Mouse (Mus musculus) midbrain, embryonic 11.5 days (tissue): ENCODE measurements at regions not wholly inside any gene's neighbourhood (a gene's known extent, or its start where the extent isn't known, plus 50 kb on each side); places are given as distances from the start of the nearest gene placed in this dataset.
"Not testable (repeated sequence)": the region's sequence is repeated elsewhere in the genome, so short reads cannot be mapped to it uniquely, and the experiment has no call there.

Experiments
- ATAC-seq: fragments of 200-750 bp; cut with Nextera tagmentation; 2 replicates; pipeline ENCODE4 v1.8.0; 2017; ENCODE audit warnings: moderate TSS enrichment, moderate library complexity; ENCODE audit not compliant: low FRiP score
- DNase-seq: peaks from one replicate; pipeline ENCODE4 v3.0.0; 2015; ENCODE audit warnings: low spot score; ENCODE audit errors: missing footprints
- H3K27ac ChIP-seq: fragments of 300-500 bp; sonication (generic); 2 replicates; pipeline ENCODE4 v1.5.1; 2014; ENCODE audit warnings: low read depth, low read length
- H3K27me3 ChIP-seq: fragments of 300-500 bp; sonication (generic); 2 replicates; pipeline ENCODE4 v1.6.1; 2014; ENCODE audit warnings: mild to moderate bottlenecking, low read length, moderate library complexity, mixed read lengths; ENCODE audit not compliant: control insufficient read depth, insufficient read depth
- H3K36me3 ChIP-seq: fragments of 300-500 bp; sonication (generic); 2 replicates; pipeline ENCODE4 v1.6.1; 2014; ENCODE audit warnings: mild to moderate bottlenecking, low read length, moderate library complexity, mixed read lengths; ENCODE audit not compliant: control insufficient read depth, insufficient read depth
- H3K4me1 ChIP-seq: fragments of 300-500 bp; sonication (generic); 2 replicates; pipeline ENCODE4 v1.6.1; 2014; ENCODE audit warnings: low read length; ENCODE audit not compliant: control insufficient read depth, insufficient read depth
- H3K4me2 ChIP-seq: fragments of 300-500 bp; sonication (generic); 2 replicates; pipeline ENCODE4 v1.6.1; 2014; ENCODE audit warnings: mild to moderate bottlenecking, moderate library complexity
- H3K4me3 ChIP-seq: fragments of 300-500 bp; sonication (generic); 2 replicates; pipeline ENCODE4 v1.5.1; 2014; ENCODE audit warnings: low read depth, low read length
- H3K9ac ChIP-seq: fragments of 300-500 bp; sonication (generic); 2 replicates; pipeline ENCODE4 v1.6.1; 2014; ENCODE audit warnings: low read length
- H3K9me3 ChIP-seq: fragments of 300-500 bp; sonication (generic); 2 replicates; pipeline ENCODE4 v1.6.1; 2016; ENCODE audit warnings: low read length; ENCODE audit not compliant: control insufficient read depth
- WGBS: fragments of 180-500 bp; shearing (Covaris S2); extraction: QIAGEN DNeasy Blood & Tissue Kit; methylation state at CpG from one replicate; pipeline ENCODE4 v1.1.7; 2014; 5-methylcytosine and 5-hydroxymethylcytosine counted together

- no peak overlapping the region for H3K27ac ChIP-seq
- 86% methylated on average over 2 of the region's 2 CpGs for WGBS
- no peak overlapping the region for H3K4me2 ChIP-seq
- no peaks in the 10 kb centered on the region for H3K9me3 ChIP-seq
- no peaks in the 10 kb centered on the region for H3K27me3 ChIP-seq
- H3K36me3 ChIP-seq = no peaks in the 10 kb centered on the region
- no peak for DNase-seq
- ATAC-seq = no peak
- no peak overlapping the region for H3K4me3 ChIP-seq
- H3K4me1 ChIP-seq = no peaks in the 10 kb centered on the region
- H3K9ac ChIP-seq = no peak overlapping the region
Measured at GRCm38 (mm10) chr11:111961846-111962245, 820.2 kb upstream of the Sox9 start.

GRCm38 (mm10) chr11:111964066-111964465 is 818.0 kb upstream of the Sox9 start:
- no peaks in the 10 kb centered on the region for H3K27me3 ChIP-seq
- 88% methylated on average over 6 of the region's 6 CpGs for WGBS
- no peak for DNase-seq

GRCm38 (mm10) chr11:111966401-111966800 is 815.6 kb upstream of the Sox9 start:
- Histone ChIP-seq H3K9me3 (no peaks in the 10 kb centered on the region), H3K4me1 (no peaks in the 10 kb centered on the region), H3K27ac (no peak overlapping the region), H3K9ac (no peak overlapping the region), H3K36me3 (no peaks in the 10 kb centered on the region), H3K27me3 (no peaks in the 10 kb centered on the region), H3K4me2 (no peak overlapping the region), H3K4me3 (no peak overlapping the region)
- DNase-seq (no peak), ATAC-seq (no peak)
- WGBS = 90% methylated on average over 3 of the region's 3 CpGs

More at GRCm38 (mm10) chr11:111964066-111964465, 818.0 kb upstream of the Sox9 start:
- H3K27ac ChIP-seq = no peak overlapping the region
- no peak overlapping the region for H3K4me3 ChIP-seq
- no peak overlapping the region for H3K4me2 ChIP-seq
- no peak overlapping the region for H3K9ac ChIP-seq
- no peaks in the 10 kb centered on the region for H3K9me3 ChIP-seq
- H3K4me1 ChIP-seq = no peaks in the 10 kb centered on the region
- no peaks in the 10 kb centered on the region for H3K36me3 ChIP-seq
- ATAC-seq = no peak

GRCm38 (mm10) chr11:111971001-111971400 is 811.0 kb upstream of the Sox9 start:
- Histone ChIP-seq H3K9me3 (no peaks in the 10 kb centered on the region), H3K4me1 (no peaks in the 10 kb centered on the region)
- WGBS = 84% methylated on average over 4 of the region's 4 CpGs

GRCm38 (mm10) chr11:111978667-111979066 is 803.4 kb upstream of the Sox9 start:
- Histone ChIP-seq H3K4me2 (no peak overlapping the region), H3K4me3 (no peak overlapping the region), H3K9me3 (no peaks in the 10 kb centered on the region), H3K27me3 (no peaks in the 10 kb centered on the region), H3K27ac (no peak overlapping the region), H3K9ac (no peak overlapping the region), H3K4me1 (no peaks in the 10 kb centered on the region), H3K36me3 (no peaks in the 10 kb centered on the region)
- 90% methylated on average over 4 of the region's 4 CpGs for WGBS
- ATAC-seq (no peak), DNase-seq (no peak)

More at GRCm38 (mm10) chr11:111971001-111971400, 811.0 kb upstream of the Sox9 start:
- Histone ChIP-seq H3K4me3 (no peak overlapping the region), H3K9ac (no peak overlapping the region), H3K27me3 (no peaks in the 10 kb centered on the region), H3K27ac (no peak overlapping the region), H3K4me2 (no peak overlapping the region), H3K36me3 (no peaks in the 10 kb centered on the region)
- ATAC-seq (no peak), DNase-seq (no peak)

GRCm38 (mm10) chr11:111996395-111996794 is 785.6 kb upstream of the Sox9 start:
- H3K4me2 ChIP-seq = no peak overlapping the region
- no peaks in the 10 kb centered on the region for H3K4me1 ChIP-seq
- no peak overlapping the region for H3K4me3 ChIP-seq
- no peaks in the 10 kb centered on the region for H3K36me3 ChIP-seq
- 85% methylated on average over 4 of the region's 4 CpGs for WGBS
- H3K9ac ChIP-seq = no peak overlapping the region
- H3K9me3 ChIP-seq = no peaks in the 10 kb centered on the region
- no peak for ATAC-seq
- no peak for DNase-seq
- no peak overlapping the region for H3K27ac ChIP-seq
- H3K27me3 ChIP-seq = no peaks in the 10 kb centered on the region

- not testable (repeated sequence) for H3K9me3 ChIP-seq, H3K27me3 ChIP-seq, H3K4me3 ChIP-seq, H3K9ac ChIP-seq, DNase-seq, H3K36me3 ChIP-seq, H3K27ac ChIP-seq, H3K4me2 ChIP-seq, H3K4me1 ChIP-seq
- peak; percentile 86 for ATAC-seq
- no CpG with 5 or more reads among the region's 2 CpGs for WGBS
Measured at GRCm38 (mm10) chr11:112010848-112011247, 771.2 kb upstream of the Sox9 start.

- WGBS = 78% methylated on average over 3 of the region's 3 CpGs
- H3K36me3 ChIP-seq = no peaks in the 10 kb centered on the region
- H3K27ac ChIP-seq = no peak overlapping the region
- H3K4me2 ChIP-seq = no peak overlapping the region
- H3K4me3 ChIP-seq = no peak overlapping the region
- no peaks in the 10 kb centered on the region for H3K9me3 ChIP-seq
- ATAC-seq (no peak), DNase-seq (no peak)
- H3K4me1 ChIP-seq = no peaks in the 10 kb centered on the region
- H3K27me3 ChIP-seq = no peaks in the 10 kb centered on the region
- H3K9ac ChIP-seq = no peak overlapping the region
Measured at GRCm38 (mm10) chr11:112017906-112018305, 764.1 kb upstream of the Sox9 start.

- DNase-seq = no peak
- no peaks in the 10 kb centered on the region for H3K4me1 ChIP-seq
- H3K9ac ChIP-seq = no peak overlapping the region
- H3K36me3 ChIP-seq = no peaks in the 10 kb centered on the region
- no peak overlapping the region for H3K4me3 ChIP-seq
- no peaks in the 10 kb centered on the region for H3K27me3 ChIP-seq
- 85% methylated on average over 5 of the region's 5 CpGs for WGBS
- no peak overlapping the region for H3K4me2 ChIP-seq
- no peak for ATAC-seq
- H3K27ac ChIP-seq = no peak overlapping the region
- no peaks in the 10 kb centered on the region; the same call in 1 of the 2 replicates for H3K9me3 ChIP-seq
Measured at GRCm38 (mm10) chr11:112028031-112028430, 754.0 kb upstream of the Sox9 start.

- Histone ChIP-seq H3K36me3 (no peaks in the 10 kb centered on the region), H3K27me3 (no peaks in the 10 kb centered on the region), H3K4me1 (no peaks in the 10 kb centered on the region), H3K4me3 (no peak overlapping the region), H3K4me2 (no peak overlapping the region), H3K9ac (no peak overlapping the region), H3K27ac (no peak overlapping the region), H3K9me3 (no peaks in the 10 kb centered on the region)
- WGBS = 96% methylated on average over 11 of the region's 11 CpGs
- DNase-seq = no peak
- ATAC-seq = no peak
Measured at GRCm38 (mm10) chr11:112038741-112039140, 743.3 kb upstream of the Sox9 start.
